ENCODE assay signal across 8 mouse cellular contexts in the genomic region with DNA sequence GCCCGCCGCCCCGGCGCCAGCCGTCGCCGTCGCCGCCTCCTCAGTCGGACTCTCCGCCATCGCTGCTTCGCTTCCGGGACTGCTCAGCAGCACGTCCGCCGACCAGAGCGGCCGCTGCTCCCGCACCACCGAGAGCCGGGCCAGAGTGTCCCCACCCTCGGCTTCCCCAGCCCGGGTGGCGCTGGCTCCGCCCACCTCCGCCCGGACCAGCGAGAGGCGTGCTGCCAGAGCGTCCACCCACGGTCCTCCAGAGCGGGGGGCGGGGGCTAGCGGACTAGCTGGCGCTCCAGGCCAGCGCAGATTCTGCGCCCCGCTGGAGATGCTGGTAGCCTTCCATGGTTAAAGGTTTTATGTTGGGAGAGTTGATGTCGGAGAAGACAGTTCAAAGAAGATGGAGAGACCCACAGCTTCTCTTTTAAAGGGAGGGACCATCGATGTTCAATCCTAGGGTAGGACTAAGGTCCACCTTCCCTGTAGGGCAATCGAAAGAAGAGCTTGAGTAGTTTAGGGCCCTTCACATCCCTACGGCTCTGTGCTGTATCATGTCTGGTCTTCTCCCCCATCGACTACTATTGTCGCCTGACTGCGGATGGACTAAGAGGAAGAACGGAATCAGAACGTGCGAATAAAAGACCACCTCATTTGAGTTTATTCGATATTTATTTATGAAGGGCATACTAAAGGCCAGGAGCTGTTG. TPM values are rescaled to one million over a fixed set of nuclear protein-coding genes. Genes with fewer than 3 reads are reported as not detected.
DNase-seq lines count a peak whose midpoint lies in the region; ATAC-seq lines count a peak whose summit lies in the region.

Ube2z (minus strand) TSS at position 174 of the 697 bp plus-strand sequence.

- no peaks in the 10 kb centered on the region for H3K27me3 ChIP-seq in hindbrain, embryonic 11.5 days (ENCODE audit: control insufficient read depth, insufficient read depth, low read length)

- peak; percentile 99 for ATAC-seq in hindbrain, embryonic 11.5 days (ENCODE audit: low FRiP score)

- no peaks in the 10 kb centered on the region for H3K9me3 ChIP-seq in hindbrain, embryonic 11.5 days (ENCODE audit: control insufficient read depth, low read length)

- no peaks in the 10 kb centered on the region for H3K4me1 ChIP-seq in hindbrain, embryonic 11.5 days (replicated peaks; ENCODE audit: control insufficient read depth, insufficient read depth, low read length)

- peak within 1 kb of the TSS; percentile 80 for H3K9ac ChIP-seq in hindbrain, embryonic 11.5 days (ENCODE audit: low read depth, low read length)

- DNase-seq in MN1 (ENCODE audit: low spot score): peak; percentile 96
- peak; percentile 97 for DNase-seq in cerebellum, adult 9-10 months
- peak; percentile 90 to 98 for DNase-seq in frontal cortex, adult 2 months (ENCODE audit: extremely low spot score in 1 of 2, low spot score in 1 of 2)
- DNase-seq in hindbrain, embryonic 11.5 days (ENCODE audit: low spot score): peak; percentile 99
- peak; percentile 98 to 99 for DNase-seq in layer of hippocampus, postnatal 10 days (ENCODE audit: low spot score in 2 of 2)
- peak; percentile 99 for DNase-seq in lung, postnatal 10 days
- peak; percentile 99 for DNase-seq in ovary, postnatal 36 days (ENCODE audit: low spot score)
- DNase-seq in thymus, postnatal 25 days: peak; percentile 97

- peak within 1 kb of the TSS; percentile 91 for H3K4me3 ChIP-seq in hindbrain, embryonic 11.5 days (ENCODE audit: low read depth, low read length)

- 5% methylated on average over 41 of the region's 50 CpGs for WGBS in hindbrain, embryonic 11.5 days

- H3K4me2 ChIP-seq in hindbrain, embryonic 11.5 days (replicated peaks; ENCODE audit: low read depth, low read length): peak within 1 kb of the TSS; percentile 73

- peak within 1 kb of the TSS; percentile 70 for H3K27ac ChIP-seq in hindbrain, embryonic 11.5 days (ENCODE audit: low read depth, low read length)

- peaks cover 6% of the 10 kb centered on the region; the same call in 1 of the 2 replicates for H3K36me3 ChIP-seq in hindbrain, embryonic 11.5 days (ENCODE audit: control insufficient read depth, insufficient read depth, low read length)

RNA-seq across cellular contexts. Expression of gene Ube2z, which starts in this region (rescaled TPM):
- polyA plus RNA-seq in frontal cortex, adult 2 months (2012; rRNA removed): 45.3 and 50.3 TPM in 2 replicates
- polyA plus RNA-seq in hindbrain, embryonic 11.5 days (2014; fragmentation: Nextera tagmentation; extraction: Ambion mirVana): 20.9 and 25.2 TPM in 2 replicates
- total RNA-seq in layer of hippocampus, postnatal 10 days (2021): 10 to 100 TPM; 56.6 to 57.8 TPM

Comparison
In these comparisons a context has a peak if more than half of its experiments do, and no peak if none do; other contexts are left out.
1. Peak in every context shown above with its lines: DNase-seq, ATAC-seq, H3K4me3 ChIP-seq and H3K27ac ChIP-seq.